Mouse (Mus musculus) G1E (cell line): ENCODE data around the gene Fam129c. TPM values are rescaled to one million over a fixed set of nuclear protein-coding genes. Genes with fewer than 3 reads are reported as not detected.

Experiments
- ATAC-seq: 2 replicates; pipeline ENCODE4 v1.8.0; 2016; ENCODE audit warnings: mild to moderate bottlenecking; ENCODE audit not compliant: insufficient number of reproducible peaks, poor library complexity, low FRiP score, severe bottlenecking; ENCODE audit errors: extremely low read depth
- DNase-seq: peaks from one replicate; pipeline ENCODE4 v3.0.0; 2012; ENCODE audit warnings: low spot score
- H3K27me3 ChIP-seq: 2 replicates; pipeline ENCODE4 v1.6.1; 2012; ENCODE audit warnings: mild to moderate bottlenecking, low read length, inconsistent platforms; ENCODE audit not compliant: insufficient read depth
- H3K36me3 ChIP-seq: replicated peaks from 2 replicates; pipeline ENCODE3; 2012; ENCODE audit warnings: mild to moderate bottlenecking, inconsistent platforms
- H3K4me1 ChIP-seq: 2 replicates; pipeline ENCODE4 v1.6.1; 2012; ENCODE audit warnings: low read depth, low read length, inconsistent platforms, mixed read lengths; ENCODE audit not compliant: insufficient read depth
- H3K4me3 ChIP-seq: 2 replicates; pipeline ENCODE4 v1.5.1; 2012; ENCODE audit warnings: low read depth, mild to moderate bottlenecking, inconsistent platforms, low read length, moderate library complexity, mixed read lengths
- H3K9me3 ChIP-seq: replicated peaks from 2 replicates; pipeline ENCODE4 v1.6.1; 2012; ENCODE audit warnings: inconsistent platforms
- CTCF ChIP-seq: IDR thresholded peaks from 2 replicates; pipeline ENCODE4 v1.5.1; 2012; ENCODE audit warnings: low read depth, low read length, inconsistent platforms, mixed read lengths
- GATA1 ChIP-seq: IDR thresholded peaks from 2 replicates; pipeline ENCODE4 v1.6.1; 2012; ENCODE audit warnings: borderline replicate concordance, low read length, inconsistent platforms, mixed read lengths
- GATA2 ChIP-seq: IDR thresholded peaks from 2 replicates; pipeline ENCODE4 v1.6.1; 2012; ENCODE audit warnings: low read depth, low read length, inconsistent platforms, borderline replicate concordance
- POLR2AphosphoS5 ChIP-seq: IDR thresholded peaks from 2 replicates; pipeline ENCODE4 v1.6.1; 2012; ENCODE audit warnings: low read depth, low read length, inconsistent platforms; ENCODE audit not compliant: insufficient replicate concordance
- TAL1 ChIP-seq: conservative IDR thresholded peaks from 2 replicates; pipeline ENCODE4 v1.6.1; 2012; ENCODE audit warnings: low read depth, low read length, inconsistent platforms, mixed read lengths
- polyA plus RNA-seq: library from polyadenylated mRNA; stranded (reverse); fragments of >175 nt; gene quantifications from 2 replicates; pipeline ENCODE4 v1.2.3, GENCODE M21; 2012
- total RNA-seq, 2 experiments: library from RNA; stranded (forward) in 1 of 2; stranded (reverse) in 1 of 2; fragments of 200-1000 nt in 1 of 2; fragments of >200 nt in 1 of 2; fragmentation: Nextera tagmentation in 1 of 2; gene quantifications; 2 replicates each; pipeline ENCODE4 v1.2.3; 2014 to 2017

Fam129c gene
- total and polyA plus RNA-seq, 3 experiments, result 7.0 to 8.3 (median 8.1) TPM

- Histone ChIP-seq H3K4me1 (peaks cover 44% of the 10 kb centered on the region), H3K4me3 (no peak overlapping the region), H3K27me3 (no peaks in the 10 kb centered on the region), H3K9me3 (no peaks in the 10 kb centered on the region), H3K36me3 (peaks cover 91% of the 10 kb centered on the region)
- no peak for TF ChIP-seq POLR2AphosphoS5
- TF ChIP-seq GATA1, result no peak
- DNase-seq, result no peak
- no peak for ATAC-seq
These were observed 927 bp downstream of the Fam129c start for GRCm38 (mm10) chr8:71598375-71598774.

DNA sequence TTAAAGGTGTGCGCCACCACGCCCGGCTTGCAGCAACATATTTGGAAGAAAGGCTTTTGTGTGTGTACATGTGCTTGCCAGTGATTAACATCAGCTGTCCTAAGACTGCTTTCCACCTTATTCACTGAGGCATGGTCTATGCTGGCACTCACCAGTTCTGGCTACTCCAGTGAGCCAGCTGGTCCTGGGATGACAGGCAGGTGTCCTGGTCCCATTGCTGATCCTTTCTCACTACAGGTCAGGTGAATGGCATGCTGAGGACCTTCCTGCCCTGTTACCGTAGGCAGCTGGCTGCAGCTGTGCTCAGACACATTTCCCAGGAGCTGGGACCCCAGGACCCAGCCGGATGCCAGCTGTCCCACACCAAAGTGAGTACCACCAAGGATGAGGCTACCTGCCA lies 1.4 kb downstream of the Fam129c start:
- H3K4me1 ChIP-seq, result peaks cover 42% of the 10 kb centered on the region
- no peak for DNase-seq
- peaks cover 91% of the 10 kb centered on the region for H3K36me3 ChIP-seq
- no peak for TF ChIP-seq POLR2AphosphoS5
- TF ChIP-seq GATA2, result no peak
- TF ChIP-seq CTCF, result no peak
- TF ChIP-seq GATA1, result no peak
- no peak for TF ChIP-seq TAL1
- no peak overlapping the region for H3K4me3 ChIP-seq
- ATAC-seq, result no peak
- no peaks in the 10 kb centered on the region for H3K9me3 ChIP-seq
- no peaks in the 10 kb centered on the region for H3K27me3 ChIP-seq

GRCm38 (mm10) chr8:71601939-71602665 lies 4.7 kb downstream of the Fam129c start:
- H3K36me3 ChIP-seq, result peaks cover 91% of the 10 kb centered on the region
- peaks cover 10% of the 10 kb centered on the region for H3K4me1 ChIP-seq
- DNase-seq, result no peak
- H3K27me3 ChIP-seq, result no peaks in the 10 kb centered on the region
- TF ChIP-seq TAL1 (no peak), CTCF (no peak), GATA1 (no peak), POLR2AphosphoS5 (no peak), GATA2 (no peak)
- no peak overlapping the region for H3K4me3 ChIP-seq
- H3K9me3 ChIP-seq, result no peaks in the 10 kb centered on the region
- no peak for ATAC-seq

- DNase-seq, result no peak
- no peak for ATAC-seq
- TF ChIP-seq POLR2AphosphoS5 (no peak), GATA2 (no peak), GATA1 (no peak), TAL1 (no peak), CTCF (no peak)
- Histone ChIP-seq H3K36me3 (peaks cover 90% of the 10 kb centered on the region), H3K4me3 (no peak overlapping the region), H3K9me3 (no peaks in the 10 kb centered on the region), H3K27me3 (no peaks in the 10 kb centered on the region), H3K4me1 (0 out of 2 replicates have a peak, but pooled peaks cover 4% of the 10 kb centered on the region)
These were observed 5.4 kb downstream of the Fam129c start for GRCm38 (mm10) chr8:71602666-71603334.

DNA sequence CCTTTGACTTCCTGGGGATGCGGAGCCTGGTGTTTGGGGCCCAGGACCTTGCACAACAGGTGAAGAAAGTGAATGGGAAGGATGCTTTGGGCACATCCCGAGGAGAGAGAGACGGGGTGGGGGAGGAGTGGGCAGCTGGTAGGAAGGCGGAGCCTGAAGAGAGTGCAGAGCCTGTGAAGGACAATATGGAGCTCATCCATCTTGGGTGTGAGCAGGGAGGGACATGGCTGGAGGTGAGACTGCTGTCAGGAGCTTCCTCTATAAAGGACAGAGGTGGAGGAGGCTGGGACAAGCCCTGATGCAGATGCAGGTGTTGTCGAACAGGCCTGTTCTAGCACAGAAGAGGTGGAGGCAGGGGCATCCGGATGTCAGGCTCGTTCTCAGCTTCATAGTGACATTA lies 6.6 kb downstream of the Fam129c start:
- peaks cover 88% of the 10 kb centered on the region for H3K36me3 ChIP-seq
- TF ChIP-seq CTCF (no peak), GATA1 (no peak), GATA2 (no peak), TAL1 (no peak), POLR2AphosphoS5 (no peak)
- no peaks in the 10 kb centered on the region for H3K27me3 ChIP-seq
- no peak overlapping the region for H3K4me3 ChIP-seq
- DNase-seq (no peak), ATAC-seq (no peak)
- H3K4me1 ChIP-seq, result 0 out of 2 replicates have a peak, but pooled peaks cover 4% of the 10 kb centered on the region
- no peaks in the 10 kb centered on the region for H3K9me3 ChIP-seq

GRCm38 (mm10) chr8:71610822-71611651 lies 13.6 kb downstream of the Fam129c start, which contains the start of gene Colgalt1:
Gene Colgalt1 (plus strand): TSS chr8:71610998.
- Histone ChIP-seq H3K4me1 (peaks cover 43% of the 10 kb centered on the region), H3K36me3 (peaks cover 72% of the 10 kb centered on the region), H3K27me3 (no peaks in the 10 kb centered on the region), H3K9me3 (no peaks in the 10 kb centered on the region), H3K4me3 (peak within 1 kb of the TSS; percentile 99)
- TF ChIP-seq CTCF (no peak), GATA1 (no peak), GATA2 (no peak), POLR2AphosphoS5 (no peak), TAL1 (no peak)
- peak; percentile 98 for ATAC-seq
- peak; percentile 89 for DNase-seq
